Mouse (Mus musculus) spleen, postnatal 36 days (tissue): ENCODE data around the gene Strn.

ENCODE experiments used
- DNase-seq, 2 experiments: peaks; one replicate each; pipeline ENCODE4 v3.0.0; 2022; ENCODE audit warnings: low spot score in 2 of 2, mixed read lengths in 1 of 2

The Strn gene

DNA sequence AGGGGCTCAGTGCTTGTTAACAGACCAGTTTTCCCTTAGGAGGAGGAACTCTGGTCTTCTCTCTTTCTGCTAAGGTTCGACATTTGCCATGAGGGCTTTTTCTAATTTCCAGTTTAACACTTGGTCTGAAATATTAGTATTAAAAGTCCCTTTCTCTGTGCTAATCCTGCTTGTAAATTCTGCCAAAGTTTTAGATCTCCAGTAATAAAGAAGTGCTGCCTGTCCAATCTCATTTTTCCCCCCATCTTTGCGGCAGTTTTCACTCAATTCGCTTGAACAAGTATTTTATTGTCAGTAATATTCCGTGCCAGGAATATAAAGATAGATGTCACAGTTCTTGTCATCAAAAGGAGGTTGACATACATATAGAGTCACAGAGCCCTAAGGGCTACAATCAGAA is at the start of gene Strn:
Gene Strn (minus strand): TSS at position 101 of the 400 bp plus-strand sequence.
- DNase-seq, result no peak

DNA sequence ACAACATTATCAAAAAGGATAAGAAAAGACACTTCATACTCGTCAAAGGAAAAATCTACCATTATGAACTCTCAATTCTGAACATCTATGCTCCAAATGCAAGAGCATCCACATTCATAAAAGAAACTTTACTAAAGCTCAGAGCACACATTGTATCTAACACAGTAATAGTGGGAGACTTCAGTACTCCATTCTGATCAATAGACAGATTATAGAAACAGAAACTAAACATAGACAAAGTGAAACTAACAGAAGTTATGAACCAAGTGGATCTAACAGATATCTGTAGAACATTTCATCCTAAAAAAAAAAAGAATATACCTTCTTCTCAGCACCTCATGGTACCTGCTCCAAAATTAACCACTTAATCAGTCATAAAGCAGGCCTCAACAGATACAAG is 41.8 kb upstream of the Strn start:
- DNase-seq, result no peak

DNA sequence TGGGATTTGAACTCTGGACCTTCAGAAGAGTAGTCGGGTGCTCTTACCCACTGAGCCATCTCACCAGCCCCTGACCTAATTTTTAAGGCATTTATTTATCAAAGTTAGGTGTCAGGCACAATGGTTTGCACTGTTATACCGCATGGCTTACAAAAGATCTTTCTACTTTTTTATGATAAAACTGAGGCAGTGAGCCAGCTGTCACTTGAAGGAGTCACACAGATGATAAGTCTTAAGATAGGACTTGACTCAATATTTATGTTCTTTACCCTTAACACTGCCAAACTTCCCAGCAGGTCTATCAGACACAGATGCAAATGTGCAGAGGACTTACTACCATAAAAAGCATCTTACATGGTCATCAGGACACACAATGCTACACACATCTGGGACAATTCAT is 35.3 kb upstream of the Strn start:
- no peak for DNase-seq

DNA sequence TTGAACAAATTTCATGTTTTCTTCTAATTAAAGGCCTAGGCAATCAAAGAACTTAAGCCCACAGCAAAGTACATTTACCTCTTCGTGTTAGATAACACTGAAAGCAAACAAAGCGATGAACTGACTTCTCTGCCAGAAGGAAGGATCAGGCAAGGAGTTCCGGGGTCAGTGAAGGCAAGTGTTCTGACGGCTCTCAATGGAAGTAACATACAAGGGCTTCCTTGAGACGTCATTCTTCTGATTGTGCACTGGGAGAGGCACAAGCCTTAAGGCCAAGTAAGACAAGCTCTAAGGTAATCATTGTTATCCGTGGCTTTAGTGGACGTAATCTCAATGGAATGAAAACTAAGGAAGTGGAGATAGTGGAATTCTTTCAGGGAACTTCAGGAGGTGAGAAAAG is 33.9 kb upstream of the Strn start:
- DNase-seq, result no peak

DNA sequence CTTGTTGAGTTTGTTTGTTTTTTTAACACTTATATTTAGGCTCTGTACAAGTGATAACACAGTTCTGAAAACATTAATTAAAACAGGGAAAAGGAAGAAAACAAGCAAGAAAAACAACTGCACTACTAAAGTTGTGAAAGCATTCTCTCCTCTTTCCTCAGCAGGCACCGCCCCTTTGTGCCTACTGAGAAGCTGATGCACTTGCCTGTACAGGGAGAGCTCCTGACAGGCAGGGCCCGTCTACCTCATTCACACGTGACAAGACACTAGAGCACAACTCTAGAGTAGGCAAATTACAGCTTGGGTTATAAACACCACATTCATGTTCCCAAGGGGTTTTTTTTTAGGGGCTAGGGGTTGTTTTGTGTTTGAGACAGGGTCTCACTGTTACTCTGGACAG is 32.3 kb upstream of the Strn start:
- DNase-seq, result no peak

DNA sequence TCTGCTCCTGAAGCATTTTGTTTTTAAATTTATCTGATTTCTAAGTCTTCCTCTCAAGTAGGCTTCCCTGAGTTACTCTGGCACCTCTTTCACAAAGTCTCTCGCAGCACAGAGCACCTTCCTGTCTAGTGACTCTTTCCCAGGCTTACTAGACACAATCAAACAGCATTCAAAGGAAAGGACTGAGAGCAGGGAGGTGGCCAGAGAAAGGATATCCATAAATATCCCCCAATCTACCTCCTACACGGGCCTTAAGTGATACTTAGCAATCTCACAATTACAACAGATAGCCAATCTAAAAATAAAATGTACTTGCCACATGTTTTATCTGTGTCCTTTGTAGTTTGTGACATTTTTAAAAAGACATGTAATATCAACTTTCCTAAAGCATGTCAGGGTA is 31.9 kb upstream of the Strn start:
- no peak for DNase-seq

DNA sequence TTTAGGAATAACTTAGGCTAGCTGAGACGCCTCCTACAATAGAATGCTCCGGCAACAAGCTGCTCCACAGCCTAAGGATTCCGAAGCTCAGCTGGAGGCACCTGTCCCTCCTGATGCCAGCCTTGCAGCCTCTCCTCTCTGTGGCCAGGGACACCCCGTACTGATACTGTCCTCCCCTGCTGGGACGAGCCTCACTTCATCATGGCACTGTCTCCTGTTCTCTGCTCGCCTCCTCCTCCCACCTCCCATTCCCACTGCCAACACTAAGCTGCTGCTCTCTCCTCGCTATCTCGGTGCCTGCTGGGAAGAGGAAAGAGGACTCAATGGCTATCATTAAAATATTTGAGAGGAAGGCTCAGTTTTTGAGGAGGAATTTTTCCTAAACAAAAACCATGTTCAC is 30.6 kb upstream of the Strn start:
- no peak for DNase-seq

DNA sequence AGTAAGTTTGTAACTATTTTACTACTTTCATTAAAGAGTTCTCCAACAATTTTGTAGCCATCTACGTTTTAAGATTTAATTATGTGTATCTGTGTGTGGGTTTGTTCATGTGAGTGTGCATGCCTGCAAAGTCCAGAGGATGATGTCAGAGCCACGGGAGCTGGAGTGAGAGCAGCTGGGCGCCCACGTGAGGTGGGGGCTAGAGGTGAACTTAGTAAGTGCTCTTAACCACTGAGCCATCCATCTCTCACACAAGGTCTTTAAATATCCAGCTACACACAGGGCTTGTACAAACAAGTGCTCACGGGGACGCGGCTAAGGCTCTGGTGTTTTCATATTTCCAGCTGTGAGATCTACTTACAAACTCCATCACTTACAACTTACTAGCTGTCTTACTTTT is 29.1 kb upstream of the Strn start:
- DNase-seq, result no peak

DNA sequence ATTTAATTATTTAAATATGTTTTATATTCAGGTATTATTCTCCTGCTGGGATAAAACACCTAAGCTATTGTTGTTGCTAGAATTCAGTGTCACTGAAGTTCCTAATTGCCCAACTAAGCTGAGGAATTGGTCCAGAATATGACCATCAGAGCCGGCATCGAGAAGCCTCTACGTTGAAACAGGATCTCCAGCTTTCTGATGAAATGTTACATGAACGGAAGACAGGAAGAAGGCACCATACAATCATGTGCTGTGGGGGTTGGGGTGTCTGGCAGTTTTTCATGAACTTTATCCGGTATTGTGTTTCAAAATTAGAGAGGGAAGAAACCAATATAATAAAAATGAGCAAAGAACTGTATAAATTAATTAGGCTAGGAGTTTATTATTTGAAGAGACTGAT is 26.3 kb upstream of the Strn start:
- DNase-seq, result no peak

DNA sequence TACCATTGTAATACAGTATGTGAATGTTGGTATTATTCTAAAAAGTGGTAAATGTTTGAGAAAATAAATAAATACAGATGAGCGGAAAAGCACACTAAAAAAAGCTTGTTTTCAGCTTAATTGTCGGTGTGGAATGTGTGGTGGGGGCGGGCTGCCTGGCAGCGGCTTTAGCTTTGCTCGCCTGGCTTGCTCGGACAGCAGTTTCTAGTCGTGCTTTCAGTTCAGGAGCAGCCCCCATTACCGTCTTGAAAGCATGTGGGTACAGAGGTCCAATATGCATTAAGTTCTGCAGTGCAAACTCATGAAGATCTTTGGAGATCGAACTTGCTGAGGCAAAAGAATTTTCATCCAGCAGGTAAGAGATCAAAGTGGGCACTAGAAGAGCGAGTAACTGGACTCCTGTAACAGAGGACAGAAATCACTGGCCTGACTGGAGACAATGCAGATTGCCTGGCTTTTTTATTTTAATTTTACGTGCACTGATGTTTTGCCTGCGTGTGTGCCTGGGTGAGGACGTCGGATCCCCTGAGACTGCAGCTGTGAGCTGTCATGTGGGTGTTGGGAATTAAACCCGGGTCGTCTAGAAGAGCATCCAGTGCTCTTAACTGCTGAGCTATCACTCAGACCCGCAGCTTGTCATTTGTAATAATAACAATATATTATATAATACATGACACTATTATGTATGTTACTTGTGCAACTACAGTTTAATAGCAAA is 16.1 kb upstream of the Strn start:
- no peak for DNase-seq

DNA sequence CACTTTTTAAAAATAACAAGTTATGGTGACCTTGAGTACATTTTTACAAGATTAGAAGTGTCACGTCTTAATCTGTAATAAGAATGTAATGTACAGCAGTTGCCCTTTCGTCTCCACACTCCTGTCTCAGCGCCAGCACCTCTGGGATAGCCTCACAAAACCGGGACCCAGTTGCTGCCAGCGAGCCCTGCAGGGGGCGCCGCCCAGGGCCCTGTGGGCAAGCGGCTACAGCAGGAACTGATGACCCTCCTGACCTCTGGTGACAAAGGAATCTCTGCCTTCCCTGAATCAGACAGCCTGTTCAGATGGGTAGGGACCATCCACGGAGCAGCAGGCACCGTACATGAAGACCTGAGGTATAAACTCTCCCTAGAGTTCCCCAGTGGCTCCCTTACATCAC is 15.1 kb upstream of the Strn start:
- DNase-seq, result no peak

DNA sequence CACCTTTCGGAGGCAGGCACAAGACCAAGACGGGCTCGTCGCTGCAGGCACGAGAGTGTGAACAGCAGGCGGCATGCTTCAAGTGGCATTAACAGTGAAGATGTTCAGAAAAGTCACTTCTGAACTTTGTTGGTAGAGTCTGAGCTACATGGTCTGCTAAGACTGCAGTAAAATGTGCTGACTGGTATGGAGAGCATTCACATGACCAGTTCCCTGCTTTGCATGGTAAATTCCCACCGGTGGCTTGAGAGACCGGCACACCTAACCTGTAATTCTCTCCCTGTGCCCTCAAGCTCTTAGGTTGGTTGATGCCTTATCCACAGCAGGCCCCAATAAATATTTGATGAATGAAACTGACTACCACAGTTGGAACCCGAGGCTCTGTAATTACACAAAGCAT is 11.4 kb upstream of the Strn start:
- no peak for DNase-seq

DNA sequence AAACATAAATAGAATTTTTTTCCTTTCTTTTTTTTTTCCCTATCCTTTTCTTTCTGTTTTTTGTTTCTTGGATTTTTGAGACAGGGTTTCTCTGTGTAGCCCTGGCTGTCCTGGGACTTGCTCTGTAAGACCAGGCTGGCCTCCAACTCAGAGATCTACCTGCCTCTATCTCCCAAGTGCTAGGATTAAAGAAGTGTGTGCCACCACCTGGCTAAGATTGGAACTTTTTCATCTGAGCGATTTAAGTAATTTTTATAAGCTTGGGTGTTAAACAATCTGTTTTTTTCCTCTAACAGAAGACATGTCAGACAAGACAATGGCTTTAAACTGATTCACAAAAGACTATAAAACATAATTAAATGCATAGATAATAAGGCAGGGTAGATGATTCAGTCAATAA is 1.4 kb upstream of the Strn start:
- DNase-seq, result no peak

DNA sequence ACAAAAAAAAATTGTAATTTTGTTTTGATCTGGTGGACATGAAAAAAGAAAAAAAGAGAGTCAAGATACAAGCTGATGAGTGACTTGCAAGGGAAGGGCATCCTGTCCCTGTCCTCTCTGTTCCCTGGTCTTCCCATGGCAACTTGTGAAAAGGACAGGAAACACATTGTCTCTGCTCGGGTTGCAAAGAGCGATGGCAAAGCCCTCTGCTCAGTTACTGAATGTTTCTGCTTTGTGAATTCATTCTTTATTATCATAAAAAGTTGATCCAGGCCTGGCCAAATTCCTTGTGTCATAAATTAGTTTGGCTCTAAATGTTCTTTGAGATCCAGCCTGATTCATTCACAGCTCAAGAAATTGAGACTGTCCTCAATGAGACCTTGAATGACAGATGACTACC is 775 bp upstream of the Strn start:
- DNase-seq, result no peak

DNA sequence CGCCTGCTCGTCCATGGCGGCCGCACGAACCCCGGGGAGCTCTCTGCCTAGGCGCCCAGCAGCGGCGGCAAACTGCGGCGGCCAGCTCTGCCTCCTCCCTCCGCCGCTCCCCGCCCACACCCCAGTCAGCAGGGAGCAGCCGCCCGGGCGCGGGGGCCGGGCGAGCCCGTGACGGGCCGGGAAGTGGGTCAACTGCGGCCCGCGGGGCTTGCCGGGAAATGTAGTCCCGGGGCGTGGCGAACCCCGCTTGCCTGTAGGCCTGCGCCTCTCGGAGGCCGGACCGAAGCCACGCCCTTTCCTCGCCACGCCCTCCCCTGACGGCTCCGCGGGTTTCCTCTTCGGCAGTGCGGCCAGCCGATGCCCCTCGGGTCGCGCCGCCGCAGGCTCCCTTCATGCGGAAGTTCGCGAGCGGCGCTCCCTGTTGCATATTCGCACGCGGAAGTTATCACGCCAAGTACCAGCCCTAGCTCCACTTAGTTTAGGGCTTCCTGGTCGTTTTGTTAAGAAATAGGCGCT is 465 bp downstream of the Strn start:
- peak; percentile 100 for DNase-seq

DNA sequence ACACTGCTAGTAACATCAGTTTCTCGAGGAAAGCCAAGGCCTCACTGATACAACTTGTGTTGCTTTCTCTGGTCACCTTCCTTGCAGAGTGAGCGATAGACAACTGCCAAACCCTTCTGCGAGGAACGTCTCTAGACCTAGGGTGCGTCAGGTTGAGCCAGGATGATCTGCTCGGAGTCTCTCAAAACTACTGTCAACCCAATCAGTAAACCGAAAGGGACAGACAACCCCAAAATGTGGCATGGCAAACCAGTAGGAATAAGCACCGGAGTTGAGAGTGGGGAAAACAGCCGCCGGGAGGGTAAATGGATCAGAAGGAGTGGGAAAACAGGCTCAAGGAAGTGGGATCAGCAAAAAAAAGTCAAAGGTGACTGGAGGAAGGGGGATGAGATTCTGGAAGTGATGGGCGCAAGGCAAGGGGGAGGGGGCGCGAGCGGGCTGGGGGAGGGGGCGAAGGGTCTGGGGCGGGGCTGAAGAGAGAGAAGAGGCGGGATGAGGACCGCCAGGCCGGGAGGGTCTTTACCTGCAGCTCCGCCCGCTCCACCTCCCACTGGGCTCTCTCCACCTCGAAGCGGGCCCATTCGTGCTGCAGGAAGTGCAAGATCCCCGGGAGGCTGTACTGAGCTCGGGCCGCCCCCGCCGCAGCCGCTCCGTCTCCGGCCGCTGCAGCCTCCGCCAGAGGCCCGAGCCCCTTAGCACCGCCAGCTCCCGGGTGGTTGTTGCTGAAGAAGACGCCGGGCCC is 1.1 kb downstream of the Strn start:
- DNase-seq, result peak in 1 of 2 experiments; percentile 11

DNA sequence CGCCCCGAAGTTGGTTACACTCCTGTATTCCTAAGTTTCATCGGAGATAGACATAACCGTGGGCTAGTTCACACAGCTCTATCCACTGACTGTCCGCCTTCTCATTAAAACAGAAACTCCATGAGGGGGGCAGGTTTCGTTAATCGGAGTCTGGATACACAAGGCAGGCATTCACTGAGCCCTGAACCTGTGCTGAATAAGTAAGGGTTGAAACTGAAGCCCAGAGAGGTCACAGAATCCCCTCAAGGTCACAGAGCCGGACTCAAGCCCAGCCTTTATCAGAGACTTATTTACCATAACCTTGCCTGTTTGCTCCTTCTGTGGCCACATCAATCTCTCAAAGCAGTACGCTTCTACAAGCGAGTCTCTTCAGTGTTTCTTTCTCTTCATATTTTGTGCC is 2.2 kb downstream of the Strn start:
- DNase-seq, result no peak

DNA sequence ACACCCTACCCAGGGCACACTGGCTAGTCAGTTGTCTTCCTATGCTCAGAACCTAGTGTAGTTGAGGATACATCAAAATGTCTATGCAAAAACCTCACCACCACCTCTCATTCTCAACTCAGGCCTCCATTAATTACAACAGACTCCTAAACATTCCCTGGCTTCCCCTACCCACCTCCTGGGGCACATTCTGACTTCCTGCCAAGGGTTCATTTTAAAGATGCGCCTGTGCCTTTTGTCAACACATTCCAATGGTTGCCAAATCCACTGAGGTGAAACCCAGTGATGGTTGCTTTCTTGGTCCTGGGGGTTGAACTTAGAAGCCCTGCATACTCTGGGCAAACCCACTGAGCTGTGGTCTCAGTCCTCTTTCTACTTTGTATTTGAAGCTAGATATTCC is 4.9 kb downstream of the Strn start:
- DNase-seq, result no peak

DNA sequence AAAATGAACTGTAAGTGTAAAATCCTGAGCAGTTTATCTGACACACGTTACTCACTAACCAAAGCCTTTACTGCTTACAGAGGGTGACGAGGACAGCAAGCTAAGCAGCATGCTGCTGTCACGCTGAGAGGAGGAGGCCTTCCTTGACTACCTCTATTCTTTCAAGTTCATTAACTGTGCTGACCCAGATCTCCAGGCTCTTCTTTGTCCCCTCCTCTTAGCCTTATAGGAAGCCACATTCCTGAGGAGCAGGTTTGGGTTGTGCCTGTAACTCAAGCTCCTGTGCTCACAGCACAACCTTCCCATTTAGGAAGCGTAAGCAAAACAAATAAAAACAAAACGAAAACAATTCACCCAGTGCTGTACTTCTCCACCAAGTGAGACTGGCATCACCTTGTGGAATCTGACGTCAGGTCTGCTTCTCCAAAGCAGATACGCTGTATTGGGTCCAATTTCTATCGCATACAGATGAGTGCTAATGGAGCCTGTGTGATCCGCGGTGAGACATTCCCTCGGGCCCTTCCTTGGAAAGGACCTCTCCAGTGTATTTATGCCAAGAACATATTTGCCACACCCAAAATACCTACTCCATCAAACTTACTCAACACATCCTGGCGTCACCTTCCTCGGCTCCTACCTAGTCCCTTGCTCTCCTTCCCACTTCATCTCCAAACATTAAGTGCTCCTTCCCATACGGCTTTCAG is 10.1 kb downstream of the Strn start:
- DNase-seq, result no peak

DNA sequence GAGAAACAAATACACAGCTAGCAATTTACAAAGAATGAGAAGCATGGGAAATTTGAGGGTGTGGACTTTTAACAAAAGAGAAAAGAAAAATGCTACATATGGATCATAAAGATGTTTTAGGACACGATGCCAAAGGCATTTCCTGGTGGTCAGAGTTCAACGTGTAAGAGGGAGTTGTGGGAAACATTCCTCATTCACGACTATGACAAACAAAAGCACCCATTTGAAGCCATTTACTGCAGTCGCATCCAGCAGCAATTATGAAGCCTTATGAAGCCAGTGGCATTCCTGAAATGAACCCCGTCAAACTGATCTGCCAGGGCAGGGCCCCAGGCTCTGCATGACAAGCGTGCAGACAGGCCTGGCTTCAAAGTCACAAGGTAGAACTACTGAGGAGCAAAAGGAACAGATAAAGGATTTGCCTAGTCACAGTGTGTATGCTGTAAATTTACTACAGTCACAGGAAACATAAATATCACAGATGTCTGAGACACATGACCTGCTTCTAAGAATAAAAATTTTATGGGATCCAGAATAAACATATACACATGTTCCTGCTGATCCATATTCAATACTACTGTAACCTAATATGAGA is 12.4 kb downstream of the Strn start:
- no peak for DNase-seq

DNA sequence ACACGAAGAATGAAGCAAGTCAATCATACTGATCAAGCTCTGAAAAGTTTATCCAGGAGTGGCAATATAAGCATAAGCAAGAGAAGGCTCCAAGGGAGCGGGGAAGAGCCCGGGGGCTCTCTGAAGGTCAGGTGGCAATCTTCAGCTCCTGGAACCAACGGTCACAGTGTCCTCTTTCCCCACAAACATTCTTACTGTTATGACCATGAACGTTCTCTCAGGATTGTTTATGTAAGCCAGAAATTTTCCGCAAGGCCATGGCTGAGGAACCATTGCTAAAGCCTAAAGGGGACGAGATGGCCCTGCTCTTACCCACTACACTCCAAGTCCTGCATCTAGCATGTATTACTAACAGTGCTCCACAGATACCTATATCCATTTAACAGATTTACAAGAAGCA is 15.3 kb downstream of the Strn start:
- no peak for DNase-seq

DNA sequence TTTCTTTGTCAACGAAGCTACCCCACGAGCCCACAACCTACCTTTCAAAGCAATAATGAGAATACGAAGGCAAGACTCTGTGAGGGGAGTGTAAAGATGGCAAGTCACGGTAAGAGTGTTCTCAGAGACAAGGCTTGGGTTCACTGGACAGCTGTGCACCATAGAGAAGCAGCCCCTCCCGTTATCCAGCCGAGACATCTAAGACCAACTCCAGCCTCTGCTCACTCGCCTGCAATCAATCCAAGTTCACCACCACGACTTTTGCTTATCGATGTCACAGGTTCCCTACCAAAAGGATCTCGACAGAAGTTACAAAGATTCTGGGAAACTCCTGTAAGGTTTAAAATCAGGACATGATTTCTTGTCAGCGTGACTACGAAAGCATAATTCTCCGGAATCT is 17.9 kb downstream of the Strn start:
- no peak for DNase-seq
